Mouse (Mus musculus) lung, embryonic 14.5 days (tissue): ENCODE results near the gene Ptpn14. TPM values are rescaled to one million over a fixed set of nuclear protein-coding genes. Genes with fewer than 3 reads are reported as not detected.

Experiments used
- ATAC-seq: fragments of 200-750 bp; cut with Nextera tagmentation; 2 replicates; pipeline ENCODE4 v1.8.0; 2017; ENCODE audit warnings: mild to moderate bottlenecking, moderate TSS enrichment, moderate library complexity; ENCODE audit not compliant: insufficient read depth
- DNase-seq: peaks from one replicate; pipeline ENCODE4 v3.0.0-alpha.2; 2015
- H3K27ac ChIP-seq: fragments of 300-500 bp; sonication (generic); 2 replicates; pipeline ENCODE4 v1.5.1; 2014; ENCODE audit warnings: low read depth, mild to moderate bottlenecking, moderate library complexity
- H3K27me3 ChIP-seq: fragments of 300-500 bp; sonication (generic); 2 replicates; pipeline ENCODE4 v1.6.1; 2014; ENCODE audit warnings: low read length, control low read depth; ENCODE audit not compliant: insufficient read depth
- H3K36me3 ChIP-seq: fragments of 300-500 bp; sonication (generic); 2 replicates; pipeline ENCODE4 v1.6.1; 2014; ENCODE audit warnings: control low read depth; ENCODE audit not compliant: insufficient read depth
- H3K4me1 ChIP-seq: fragments of 300-500 bp; sonication (generic); 2 replicates; pipeline ENCODE4 v1.6.1; 2014; ENCODE audit warnings: antibody characterized with exemption, control low read depth; ENCODE audit not compliant: insufficient read depth
- H3K4me2 ChIP-seq: fragments of 300-500 bp; sonication (generic); 2 replicates; pipeline ENCODE4 v1.6.1; 2014; ENCODE audit warnings: mild to moderate bottlenecking
- H3K4me3 ChIP-seq: fragments of 300-500 bp; sonication (generic); 2 replicates; pipeline ENCODE4 v1.5.1; 2014; ENCODE audit warnings: low read depth, low read length
- H3K9ac ChIP-seq: fragments of 300-500 bp; sonication (generic); 2 replicates; pipeline ENCODE4 v1.6.1; 2014
- H3K9me3 ChIP-seq: fragments of 300-500 bp; sonication (generic); 2 replicates; pipeline ENCODE4 v1.6.1; 2016; ENCODE audit warnings: low read depth, low read length, control low read depth
- CTCF ChIP-seq: IDR thresholded peaks from 2 replicates; pipeline ENCODE4 v1.5.1; 2016; ENCODE audit warnings: antibody characterized with exemption, low read depth
- WGBS: fragments of 180-500 bp; shearing (Covaris S2); extraction: QIAGEN DNeasy Blood & Tissue Kit; methylation state at CpG from one replicate; pipeline ENCODE4 v1.1.7; 2014; 5-methylcytosine and 5-hydroxymethylcytosine counted together
- polyA plus RNA-seq: library from polyadenylated mRNA; unstranded; fragments of >200 nt; fragmentation: Nextera tagmentation; extraction: Ambion mirVana; gene quantifications from 2 replicates; pipeline ENCODE4 v1.2.1, GENCODE M21; 2014

The Ptpn14 gene
- polyA plus RNA-seq, 1 experiment from 2014 or later = 10.3 TPM

GRCm38 (mm10) chr1:189792560-189793195 is 64.6 kb downstream of the Ptpn14 start:
- Histone ChIP-seq H3K36me3 (peaks cover 7% of the 10 kb centered on the region; the same call in 1 of the 2 replicates), H3K27ac (no peak overlapping the region), H3K4me3 (no peak overlapping the region), H3K27me3 (no peaks in the 10 kb centered on the region), H3K9ac (no peak overlapping the region), H3K9me3 (no peaks in the 10 kb centered on the region), H3K4me2 (no peak overlapping the region), H3K4me1 (no peaks in the 10 kb centered on the region)
- no peak for TF ChIP-seq CTCF
- 64% methylated on average over 14 of the region's 14 CpGs for WGBS
- DNase-seq (no peak), ATAC-seq (no peak)

- no peaks in the 10 kb centered on the region for H3K4me1 ChIP-seq
- H3K27ac ChIP-seq = no peak overlapping the region
These were observed 70.9 kb downstream of the Ptpn14 start for GRCm38 (mm10) chr1:189798949-189799348.

GRCm38 (mm10) chr1:189800211-189800961 is 72.3 kb downstream of the Ptpn14 start:
- no peak for TF ChIP-seq CTCF
- 58% methylated on average over 13 of the region's 13 CpGs for WGBS
- H3K9me3 ChIP-seq = no peaks in the 10 kb centered on the region
- no peak; the same call in 1 of the 2 replicates for ATAC-seq
- no peak overlapping the region for H3K9ac ChIP-seq
- H3K27ac ChIP-seq = peak overlapping the region; percentile 54; the same call in 1 of the 2 replicates
- no peaks in the 10 kb centered on the region for H3K4me1 ChIP-seq
- H3K27me3 ChIP-seq = no peaks in the 10 kb centered on the region
- no peak overlapping the region for H3K4me2 ChIP-seq
- DNase-seq = no peak
- no peak overlapping the region for H3K4me3 ChIP-seq
- H3K36me3 ChIP-seq = peaks cover 8% of the 10 kb centered on the region; the same call in 1 of the 2 replicates

More at GRCm38 (mm10) chr1:189798949-189799348, 70.9 kb downstream of the Ptpn14 start:
- H3K9me3 ChIP-seq = no peaks in the 10 kb centered on the region
- peaks cover 8% of the 10 kb centered on the region; the same call in 1 of the 2 replicates for H3K36me3 ChIP-seq
- no peak overlapping the region for H3K9ac ChIP-seq
- H3K4me2 ChIP-seq = no peak overlapping the region
- TF ChIP-seq CTCF = no peak
- ATAC-seq (no peak), DNase-seq (peak; percentile 62)
- no peaks in the 10 kb centered on the region for H3K27me3 ChIP-seq
- WGBS = 59% methylated on average over 15 of the region's 15 CpGs
- no peak overlapping the region for H3K4me3 ChIP-seq

GRCm38 (mm10) chr1:189801303-189801702 is 73.2 kb downstream of the Ptpn14 start:
- Histone ChIP-seq H3K4me2 (no peak overlapping the region), H3K27ac (no peak overlapping the region), H3K9ac (no peak overlapping the region), H3K4me1 (no peaks in the 10 kb centered on the region), H3K36me3 (peaks cover 8% of the 10 kb centered on the region; the same call in 1 of the 2 replicates), H3K9me3 (no peaks in the 10 kb centered on the region), H3K4me3 (no peak overlapping the region), H3K27me3 (no peaks in the 10 kb centered on the region)
- DNase-seq (no peak), ATAC-seq (no peak)
- TF ChIP-seq CTCF = no peak
- WGBS = 83% methylated on average over 4 of the region's 4 CpGs

GRCm38 (mm10) chr1:189802575-189802974 is 74.5 kb downstream of the Ptpn14 start:
- H3K4me1 ChIP-seq = no peaks in the 10 kb centered on the region
- no peak for ATAC-seq
- no peak overlapping the region for H3K9ac ChIP-seq
- no peak overlapping the region for H3K27ac ChIP-seq
- H3K27me3 ChIP-seq = no peaks in the 10 kb centered on the region
- H3K36me3 ChIP-seq = peaks cover 8% of the 10 kb centered on the region; the same call in 1 of the 2 replicates
- peak; percentile 35 for TF ChIP-seq CTCF
- H3K4me3 ChIP-seq = no peak overlapping the region
- no peak for DNase-seq
- H3K9me3 ChIP-seq = no peaks in the 10 kb centered on the region
- WGBS = 88% methylated on average over 4 of the region's 4 CpGs
- no peak overlapping the region for H3K4me2 ChIP-seq

- peaks cover 6% of the 10 kb centered on the region; the same call in 1 of the 2 replicates for H3K36me3 ChIP-seq
- H3K27ac ChIP-seq = no peak overlapping the region
- no peak overlapping the region for H3K9ac ChIP-seq
- H3K4me3 ChIP-seq = no peak overlapping the region
- no peaks in the 10 kb centered on the region for H3K9me3 ChIP-seq
- no peak for ATAC-seq
- no peak for TF ChIP-seq CTCF
- WGBS = 68% methylated on average over 11 of the region's 11 CpGs
- no peaks in the 10 kb centered on the region for H3K27me3 ChIP-seq
- H3K4me2 ChIP-seq = no peak overlapping the region
- no peak for DNase-seq
- H3K4me1 ChIP-seq = no peaks in the 10 kb centered on the region
These were observed 75.7 kb downstream of the Ptpn14 start for GRCm38 (mm10) chr1:189803742-189804141.

GRCm38 (mm10) chr1:189806533-189807297 is 78.6 kb downstream of the Ptpn14 start:
- no peak overlapping the region for H3K9ac ChIP-seq
- no peaks in the 10 kb centered on the region for H3K9me3 ChIP-seq
- H3K27me3 ChIP-seq = no peaks in the 10 kb centered on the region
- H3K27ac ChIP-seq = no peak overlapping the region
- no peak overlapping the region for H3K4me2 ChIP-seq
- H3K4me3 ChIP-seq = no peak overlapping the region
- 70% methylated on average over 13 of the region's 13 CpGs for whole genome bisulfite sequencing
- DNase-seq (no peak), ATAC-seq (0 out of 2 replicates have a peak, but pooled peaks have one; percentile 31)
- TF ChIP-seq CTCF = no peak
- H3K36me3 ChIP-seq = peaks cover 6% of the 10 kb centered on the region; the same call in 1 of the 2 replicates
- H3K4me1 ChIP-seq = no peaks in the 10 kb centered on the region
